Mouse (Mus musculus) embryonic facial prominence, embryonic 14.5 days (tissue): ENCODE data around the gene Satb1. TPM values are rescaled to one million over a fixed set of nuclear protein-coding genes. Genes with fewer than 3 reads are reported as not detected.

ENCODE experiments used
- ATAC-seq: fragments of 200-750 bp; cut with Nextera tagmentation; 2 replicates; pipeline ENCODE4 v1.8.0; 2017; ENCODE audit warnings: low read depth, moderate number of reproducible peaks, moderate TSS enrichment
- DNase-seq: peaks from one replicate; pipeline ENCODE4 v3.0.0-alpha.2; 2015; ENCODE audit warnings: low spot score
- H3K27ac ChIP-seq: fragments of 300-500 bp; sonication (generic); replicated peaks from 2 replicates; pipeline ENCODE4 v1.5.1; 2014; ENCODE audit warnings: low read depth, mild to moderate bottlenecking, low read length, moderate library complexity
- H3K27me3 ChIP-seq: fragments of 300-500 bp; sonication (generic); replicated peaks from 2 replicates; pipeline ENCODE4 v1.6.1; 2014; ENCODE audit warnings: low read length; ENCODE audit not compliant: control insufficient read depth, insufficient read depth
- H3K36me3 ChIP-seq: fragments of 300-500 bp; sonication (generic); 2 replicates; pipeline ENCODE4 v1.6.1; 2014; ENCODE audit warnings: low read length, mixed read lengths; ENCODE audit not compliant: control insufficient read depth, insufficient read depth
- H3K4me1 ChIP-seq: fragments of 300-500 bp; sonication (generic); 2 replicates; pipeline ENCODE4 v1.6.1; 2014; ENCODE audit warnings: antibody characterized with exemption, low read length; ENCODE audit not compliant: control insufficient read depth, insufficient read depth
- H3K4me2 ChIP-seq: fragments of 300-500 bp; sonication (generic); 2 replicates; pipeline ENCODE4 v1.6.1; 2014; ENCODE audit warnings: low read depth, mild to moderate bottlenecking, low read length, moderate library complexity, mixed read lengths
- H3K4me3 ChIP-seq: fragments of 300-500 bp; sonication (generic); 2 replicates; pipeline ENCODE4 v1.5.1; 2014; ENCODE audit warnings: low read depth, mild to moderate bottlenecking, low read length
- H3K9ac ChIP-seq: fragments of 300-500 bp; sonication (generic); 2 replicates; pipeline ENCODE4 v1.6.1; 2014; ENCODE audit warnings: low read depth, mild to moderate bottlenecking, low read length, moderate library complexity, mixed read lengths
- H3K9me3 ChIP-seq: fragments of 300-500 bp; sonication (generic); 2 replicates; pipeline ENCODE4 v1.6.1; 2016; ENCODE audit warnings: low read length; ENCODE audit not compliant: control insufficient read depth
- WGBS: fragments of 180-500 bp; shearing (Covaris S2); extraction: QIAGEN DNeasy Blood & Tissue Kit; methylation state at CpG from one replicate; pipeline ENCODE4 v1.1.7; 2014; 5-methylcytosine and 5-hydroxymethylcytosine counted together
- polyA plus RNA-seq: library from polyadenylated mRNA; unstranded; fragments of >200 nt; fragmentation: Nextera tagmentation; extraction: Ambion mirVana; gene quantifications from 2 replicates; pipeline ENCODE4 v1.2.1, GENCODE M21; 2014

Gene Satb1
- polyA plus RNA-seq, 1 experiment from 2014 or later, result 18.8 TPM

DNA sequence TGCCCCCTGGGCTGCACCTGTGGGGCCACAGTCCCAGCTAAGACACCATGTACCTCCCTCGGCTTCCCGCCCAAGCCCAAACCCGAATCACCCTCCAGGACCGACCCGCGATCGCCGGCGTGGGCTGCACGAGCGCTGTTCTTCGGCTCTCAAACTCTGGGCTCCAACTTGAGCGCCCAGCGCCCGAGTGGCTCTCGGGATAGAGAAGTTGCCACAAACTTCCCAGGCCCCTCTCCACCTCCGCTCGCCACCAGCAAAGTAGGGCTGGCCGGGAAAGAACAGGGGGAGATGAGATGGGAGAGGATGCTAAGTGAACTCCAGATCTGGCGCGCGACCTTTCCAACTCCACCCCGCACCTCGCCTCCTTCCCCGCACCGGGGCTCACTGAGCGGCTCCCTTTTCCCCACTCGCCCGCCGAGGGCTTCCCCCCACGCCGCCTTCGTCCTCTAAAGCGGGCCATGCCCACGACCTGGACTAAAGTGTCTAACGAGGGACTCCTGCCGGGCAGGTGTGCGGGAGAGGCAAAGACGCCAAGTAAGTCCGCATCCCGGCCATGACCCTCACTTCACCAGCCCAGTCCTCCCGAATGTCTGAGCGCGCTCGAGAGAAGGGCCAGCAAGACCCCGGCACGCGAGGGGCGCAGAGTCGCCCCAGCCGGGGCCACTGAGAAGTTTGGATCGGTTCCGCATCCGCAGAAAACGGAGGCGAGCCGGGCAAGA lies 1.2 kb downstream of the Satb1 start:
- no peaks in the 10 kb centered on the region for H3K36me3 ChIP-seq
- no peaks in the 10 kb centered on the region for H3K9me3 ChIP-seq
- peak overlapping the region; percentile 99 for H3K4me2 ChIP-seq
- H3K27me3 ChIP-seq, result peaks cover 58% of the 10 kb centered on the region
- DNase-seq (no peak), ATAC-seq (peak; percentile 4; the same call in 1 of the 2 replicates)
- H3K9ac ChIP-seq, result peak overlapping the region; percentile 71
- under 1% methylated on average over 36 of the region's 57 CpGs for WGBS
- no peak overlapping the region for H3K27ac ChIP-seq
- peak overlapping the region; percentile 71 for H3K4me3 ChIP-seq
- no peaks in the 10 kb centered on the region for H3K4me1 ChIP-seq

DNA sequence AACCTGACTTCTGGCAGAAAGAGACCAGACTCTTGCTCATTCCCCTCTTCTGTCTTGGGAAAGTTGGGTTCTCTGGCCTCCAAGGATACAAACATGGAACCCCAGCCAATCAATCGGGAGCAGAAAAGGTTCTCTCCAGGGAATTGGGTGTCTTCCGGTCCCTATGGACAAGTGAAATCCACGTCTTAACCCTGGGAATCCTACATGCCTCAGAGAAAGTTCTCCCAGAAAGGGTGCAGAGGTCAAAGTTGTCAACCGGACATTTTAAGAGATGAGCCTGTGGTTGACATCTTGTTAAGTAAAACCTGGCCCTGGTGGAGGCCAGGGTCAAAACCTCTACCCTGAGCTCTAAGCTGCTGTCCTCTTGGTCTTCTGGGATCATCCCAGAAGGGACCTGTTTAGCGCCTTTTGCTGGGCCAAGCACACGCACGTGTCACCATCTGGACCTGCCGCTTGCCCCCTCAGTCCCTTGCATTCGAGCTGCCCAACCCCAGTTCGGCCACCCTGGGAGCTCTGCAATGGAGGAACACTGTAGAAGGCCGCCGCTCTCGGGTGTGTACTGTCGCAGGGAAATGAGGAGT lies 1.9 kb downstream of the Satb1 start:
- Histone ChIP-seq H3K27me3 (peaks cover 65% of the 10 kb centered on the region), H3K4me1 (no peaks in the 10 kb centered on the region), H3K9me3 (no peaks in the 10 kb centered on the region), H3K9ac (peak overlapping the region; percentile 71), H3K36me3 (no peaks in the 10 kb centered on the region), H3K27ac (no peak overlapping the region), H3K4me2 (peak overlapping the region; percentile 99), H3K4me3 (peak overlapping the region; percentile 71)
- ATAC-seq, result no peak
- WGBS, result 15% methylated on average over 12 of the region's 14 CpGs
- no peak for DNase-seq

DNA sequence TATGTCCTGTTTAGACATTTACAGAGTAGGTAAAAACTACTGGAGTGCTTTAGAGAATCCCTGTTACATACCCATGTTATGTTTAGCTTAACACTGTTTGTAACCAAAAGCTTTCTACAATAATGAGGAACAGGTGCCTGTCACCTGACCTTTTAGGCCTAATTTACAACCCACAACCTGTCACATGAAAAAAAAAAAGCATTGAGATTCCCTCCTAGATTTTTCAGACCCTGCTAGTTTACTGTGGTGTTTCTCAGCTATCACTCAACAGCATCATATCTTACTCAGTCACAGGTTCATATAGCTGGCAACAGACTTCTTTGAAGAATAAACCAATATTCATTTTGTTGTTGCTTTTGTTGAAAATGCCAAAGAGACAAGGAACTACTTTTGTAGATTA lies 3.7 kb downstream of the Satb1 start:
- no peak overlapping the region for H3K27ac ChIP-seq
- ATAC-seq (no peak), DNase-seq (no peak)
- H3K9me3 ChIP-seq, result no peaks in the 10 kb centered on the region
- H3K27me3 ChIP-seq, result peaks cover 57% of the 10 kb centered on the region
- no peaks in the 10 kb centered on the region for H3K4me1 ChIP-seq
- no peaks in the 10 kb centered on the region for H3K36me3 ChIP-seq
- H3K4me3 ChIP-seq, result no peak overlapping the region
- no peak overlapping the region for H3K4me2 ChIP-seq
- H3K9ac ChIP-seq, result no peak overlapping the region

DNA sequence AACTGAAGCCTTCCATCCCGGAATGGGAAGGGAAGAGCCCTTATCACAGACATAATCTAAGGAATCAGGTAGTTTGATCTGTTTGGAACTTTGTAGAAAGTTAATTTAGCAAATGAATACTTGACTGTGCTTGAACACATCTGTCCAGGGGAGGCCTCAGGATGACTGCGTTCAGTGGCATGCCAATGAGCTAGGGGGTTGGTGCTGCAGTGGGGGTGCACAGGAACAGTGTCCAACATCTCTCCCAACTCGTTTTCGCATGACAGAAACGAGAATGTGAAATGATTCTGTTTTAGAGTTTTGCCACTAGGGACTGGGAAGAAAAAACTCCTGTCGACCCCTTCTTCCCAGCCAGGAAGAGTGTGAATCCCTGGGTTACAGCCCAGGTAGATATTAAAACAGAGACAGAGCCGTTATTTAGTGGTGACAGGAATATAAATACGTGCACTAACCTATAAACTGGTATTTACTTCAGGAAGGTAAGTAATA lies 5.1 kb downstream of the Satb1 start:
- DNase-seq (no peak), ATAC-seq (no peak)
- Histone ChIP-seq H3K36me3 (no peaks in the 10 kb centered on the region), H3K27me3 (peaks cover 43% of the 10 kb centered on the region), H3K4me3 (no peak overlapping the region), H3K27ac (no peak overlapping the region), H3K4me1 (no peaks in the 10 kb centered on the region), H3K9me3 (no peaks in the 10 kb centered on the region), H3K4me2 (no peak overlapping the region), H3K9ac (no peak overlapping the region)
- WGBS, result 55% methylated on average over 8 of the region's 8 CpGs

DNA sequence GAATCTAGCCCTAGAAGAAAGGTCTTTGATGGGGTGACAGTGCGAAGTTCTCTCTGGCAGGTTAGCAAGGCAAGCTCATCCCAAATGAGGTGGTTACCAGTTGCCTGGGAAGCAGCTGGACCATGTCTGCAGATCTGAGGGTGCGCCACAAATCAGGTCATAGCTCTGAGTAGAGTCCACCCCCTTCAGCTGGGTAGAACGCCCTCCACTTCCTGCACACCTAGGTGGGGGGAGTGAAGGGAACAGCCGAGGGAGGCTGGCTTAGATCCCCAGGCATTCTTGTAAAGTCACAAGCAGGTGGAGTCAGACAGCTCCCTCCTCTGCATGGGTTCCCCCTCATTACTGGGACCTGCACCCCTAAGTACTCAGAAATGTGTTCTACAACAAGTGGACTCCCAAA lies 6.6 kb downstream of the Satb1 start:
- Histone ChIP-seq H3K27ac (no peak overlapping the region), H3K9me3 (no peaks in the 10 kb centered on the region), H3K27me3 (peaks cover 33% of the 10 kb centered on the region), H3K36me3 (no peaks in the 10 kb centered on the region), H3K9ac (no peak overlapping the region), H3K4me1 (no peaks in the 10 kb centered on the region), H3K4me3 (no peak overlapping the region), H3K4me2 (no peak overlapping the region)
- ATAC-seq (no peak), DNase-seq (no peak)
- WGBS, result 58% methylated on average over 4 of the region's 4 CpGs

DNA sequence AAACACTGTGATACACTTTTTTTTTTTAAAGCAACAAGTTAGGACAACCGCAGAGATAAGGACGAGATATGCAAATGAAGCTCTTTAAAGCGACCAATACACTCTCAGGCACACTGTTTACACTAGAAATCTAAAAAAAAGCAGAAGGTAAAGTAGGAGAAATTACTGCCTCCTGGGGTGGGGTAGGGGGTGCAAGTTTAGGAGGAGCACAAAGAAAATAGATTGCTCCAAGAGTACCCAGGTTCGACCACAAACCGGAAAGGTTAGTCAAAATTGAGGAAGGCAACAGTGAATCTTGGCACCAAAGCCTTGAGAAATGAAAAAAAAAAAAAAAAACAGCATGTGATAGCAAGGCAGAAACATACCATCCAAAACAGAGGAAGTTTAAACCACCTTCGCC lies 18.8 kb downstream of the Satb1 start:
- no peaks in the 10 kb centered on the region for H3K36me3 ChIP-seq
- peak overlapping the region; percentile 86 for H3K4me2 ChIP-seq
- no peaks in the 10 kb centered on the region for H3K9me3 ChIP-seq
- H3K27me3 ChIP-seq, result peaks cover 6% of the 10 kb centered on the region
- no peak overlapping the region for H3K9ac ChIP-seq
- H3K4me1 ChIP-seq, result peaks cover 4% of the 10 kb centered on the region; the same call in 1 of the 2 replicates
- DNase-seq, result no peak
- no peak for ATAC-seq
- 22% methylated on average over 6 of the region's 6 CpGs for WGBS
- H3K27ac ChIP-seq, result no peak overlapping the region
- H3K4me3 ChIP-seq, result no peak overlapping the region

DNA sequence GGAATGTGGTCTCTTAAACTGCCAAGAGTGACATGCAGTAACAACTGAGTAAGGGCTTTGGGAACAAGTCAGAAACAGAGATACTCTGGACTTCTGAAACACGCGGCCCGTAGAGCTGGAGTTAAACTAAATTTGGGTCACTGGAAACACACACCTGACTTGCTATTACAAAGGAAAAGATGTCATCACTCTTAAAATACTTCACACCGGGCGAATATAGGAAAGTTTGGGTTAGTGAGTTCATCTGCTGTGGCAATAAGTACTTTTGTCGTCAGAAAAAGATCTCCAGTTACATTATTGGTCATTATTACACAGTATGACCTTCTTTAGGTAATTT lies 19.3 kb downstream of the Satb1 start:
- DNase-seq, result no peak
- Histone ChIP-seq H3K27me3 (peaks cover 6% of the 10 kb centered on the region), H3K4me2 (peak overlapping the region; percentile 86), H3K4me1 (peaks cover 4% of the 10 kb centered on the region; the same call in 1 of the 2 replicates), H3K27ac (no peak overlapping the region), H3K36me3 (no peaks in the 10 kb centered on the region), H3K9ac (peak overlapping the region; percentile 85), H3K9me3 (no peaks in the 10 kb centered on the region), H3K4me3 (peak overlapping the region; percentile 84)
- ATAC-seq, result no peak
- WGBS, result 2% methylated on average over 6 of the region's 6 CpGs

DNA sequence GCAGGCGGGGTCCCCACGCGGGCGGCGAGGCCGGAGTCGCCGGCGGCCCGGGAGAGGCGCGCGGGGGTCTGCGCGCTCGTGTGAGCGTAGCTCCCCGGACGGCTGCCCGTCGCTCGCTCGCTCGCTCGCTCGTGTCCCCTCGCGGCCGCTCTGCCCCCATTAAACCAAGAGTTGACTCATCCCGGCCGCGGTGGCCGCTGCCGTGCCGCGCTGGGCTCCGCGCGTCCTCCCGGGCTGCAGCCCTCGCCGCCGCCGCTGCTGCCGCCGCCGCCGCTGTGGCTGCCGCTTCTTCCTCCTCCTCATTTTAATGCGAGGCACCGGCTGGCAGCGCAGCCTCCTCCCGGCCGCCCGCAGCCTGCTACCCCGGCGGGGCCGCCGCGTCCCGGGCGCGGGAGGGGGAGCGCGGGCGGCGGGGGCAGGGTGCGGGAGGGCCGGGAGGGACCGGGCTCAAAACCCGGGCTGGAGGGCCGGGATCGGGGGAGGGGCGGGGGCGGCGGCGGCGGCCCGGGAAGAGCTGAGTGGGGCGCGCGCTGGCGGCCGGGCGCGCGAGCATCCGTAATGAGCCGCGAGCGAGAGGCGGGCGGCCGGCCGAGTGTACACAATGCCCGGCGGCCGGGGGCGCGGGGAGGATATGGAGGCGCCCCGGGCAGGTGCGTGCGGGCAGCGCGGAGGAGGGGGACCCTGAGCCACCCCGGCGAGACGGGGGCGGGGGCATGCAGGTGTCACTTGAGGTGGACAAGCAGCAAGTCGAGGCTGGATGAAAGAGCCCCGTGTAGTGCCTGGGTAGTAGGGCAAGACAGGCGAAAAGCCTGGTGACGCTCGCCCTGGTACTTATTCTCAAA lies 19.9 kb downstream of the Satb1 start:
- under 1% methylated on average over 52 of the region's 115 CpGs for WGBS
- Histone ChIP-seq H3K4me1 (peaks cover 4% of the 10 kb centered on the region; the same call in 1 of the 2 replicates), H3K27me3 (peaks cover 6% of the 10 kb centered on the region), H3K4me3 (peak overlapping the region; percentile 84), H3K36me3 (no peaks in the 10 kb centered on the region), H3K9ac (peak overlapping the region; percentile 85), H3K9me3 (no peaks in the 10 kb centered on the region), H3K4me2 (peak overlapping the region; percentile 86), H3K27ac (peak overlapping the region; percentile 79)
- ATAC-seq (peak; percentile 85), DNase-seq (peak; percentile 58)
